Mouse (Mus musculus) right cerebral cortex, adult 2 months (tissue): ENCODE measurements around the gene Lrrtm3.

Experiments
- DNase-seq, 2 experiments: peaks; one replicate each; pipeline ENCODE4 v3.0.0; 2021 to 2022; ENCODE audit warnings: low spot score in 2 of 2

The Lrrtm3 gene

GRCm38 (mm10) chr10:64041892-64042291 is 48.2 kb downstream of the Lrrtm3 start:
- DNase-seq: no peak

DNA sequence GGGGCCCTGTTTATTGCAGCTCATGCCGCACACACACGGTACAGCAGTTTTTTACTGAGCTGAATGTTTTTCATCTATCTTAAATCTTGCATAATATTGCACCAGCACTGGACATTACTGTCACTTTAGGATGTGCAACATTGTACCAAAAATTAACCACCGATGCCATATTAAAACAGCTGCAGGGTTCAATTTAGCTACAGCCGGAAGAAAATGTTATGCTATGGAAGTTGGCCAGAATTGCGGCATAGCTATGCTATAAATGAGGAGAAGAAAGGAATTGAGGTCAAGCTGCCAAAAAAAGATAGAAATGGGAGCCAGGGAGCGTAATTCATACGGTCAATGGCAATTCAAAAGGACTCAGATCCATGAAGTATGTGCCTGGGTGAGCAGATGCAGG is 48.9 kb downstream of the Lrrtm3 start:
- no peak for DNase-seq

- DNase-seq: peak; percentile 34 to 47
Observed at GRCm38 (mm10) chr10:64039760-64040535, 50.1 kb downstream of the Lrrtm3 start.

- no peak for DNase-seq
Observed at GRCm38 (mm10) chr10:64030901-64031300, 59.2 kb downstream of the Lrrtm3 start.

DNA sequence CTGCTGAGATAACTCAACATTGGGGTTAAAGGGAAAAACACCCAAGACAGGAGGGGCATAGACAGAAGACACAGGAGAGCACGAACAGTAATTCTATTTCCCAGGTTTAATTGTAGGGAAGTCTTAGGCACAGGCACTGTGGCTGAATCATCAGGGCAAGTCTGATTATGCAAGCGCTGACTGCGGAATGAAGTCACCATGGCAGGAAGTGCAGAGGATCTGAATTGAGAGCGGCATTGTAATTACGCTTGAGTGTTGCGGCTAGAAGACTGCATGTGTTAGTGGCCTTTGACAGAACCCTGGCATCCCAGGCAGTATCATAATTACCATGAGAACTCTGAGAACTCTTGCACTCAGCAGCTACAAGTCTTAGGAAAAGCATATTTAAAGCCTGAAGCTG is 66.7 kb downstream of the Lrrtm3 start:
- DNase-seq: peak; percentile 42 to 56

- no peak for DNase-seq
Observed at GRCm38 (mm10) chr10:64020347-64020746, 69.7 kb downstream of the Lrrtm3 start.

GRCm38 (mm10) chr10:64001996-64002395 is 88.1 kb downstream of the Lrrtm3 start:
- DNase-seq: peak in 1 of 2 experiments; percentile 24

GRCm38 (mm10) chr10:64001531-64001930 is 88.5 kb downstream of the Lrrtm3 start:
- DNase-seq: no peak

GRCm38 (mm10) chr10:63994251-63994650 is 95.8 kb downstream of the Lrrtm3 start:
- peak in 1 of 2 experiments; percentile 26 for DNase-seq

DNA sequence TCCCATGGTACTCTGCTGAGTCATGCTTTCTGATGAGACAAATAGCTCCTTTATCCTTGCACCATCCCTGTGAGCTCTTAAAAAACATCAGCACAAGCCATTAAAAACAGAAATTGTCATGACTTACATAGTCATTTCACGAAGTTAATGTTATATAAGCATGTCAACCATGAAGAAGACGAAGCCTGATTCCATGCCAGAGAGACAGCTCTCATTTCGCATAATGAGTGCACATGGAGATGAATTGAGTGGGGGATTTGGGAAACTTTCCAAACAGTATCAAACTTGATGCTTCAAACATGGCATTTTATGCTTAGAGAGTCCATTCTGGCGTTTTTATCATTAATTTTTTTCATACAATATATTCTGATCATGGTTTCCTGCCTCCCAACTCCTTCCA is 104.5 kb downstream of the Lrrtm3 start:
- no peak for DNase-seq

DNA sequence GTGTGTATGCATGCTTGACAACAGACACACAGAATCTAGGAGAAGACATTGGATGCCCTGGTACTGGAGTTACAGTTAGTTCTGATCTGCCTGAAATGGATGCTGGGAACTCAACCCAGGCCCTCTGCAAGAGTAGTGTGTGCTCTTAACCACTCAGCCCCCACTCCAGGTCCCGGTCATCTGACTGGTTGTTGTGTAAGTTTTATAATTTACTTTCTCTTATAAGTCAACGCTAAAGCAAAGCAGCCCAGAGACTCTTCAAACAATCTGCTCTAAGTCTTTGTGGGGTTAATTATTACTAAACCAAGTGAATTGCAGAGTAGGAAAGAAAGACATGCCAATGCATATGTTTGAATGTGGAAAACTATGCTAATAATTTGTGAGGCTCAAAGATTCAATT is 110.7 kb downstream of the Lrrtm3 start:
- DNase-seq: no peak

- DNase-seq: no peak
Observed at GRCm38 (mm10) chr10:63978969-63979368, 111.1 kb downstream of the Lrrtm3 start.

- no peak for DNase-seq
Observed at GRCm38 (mm10) chr10:63978535-63978934, 111.5 kb downstream of the Lrrtm3 start.

- DNase-seq: no peak
Observed at GRCm38 (mm10) chr10:63978101-63978500, 112.0 kb downstream of the Lrrtm3 start.

DNA sequence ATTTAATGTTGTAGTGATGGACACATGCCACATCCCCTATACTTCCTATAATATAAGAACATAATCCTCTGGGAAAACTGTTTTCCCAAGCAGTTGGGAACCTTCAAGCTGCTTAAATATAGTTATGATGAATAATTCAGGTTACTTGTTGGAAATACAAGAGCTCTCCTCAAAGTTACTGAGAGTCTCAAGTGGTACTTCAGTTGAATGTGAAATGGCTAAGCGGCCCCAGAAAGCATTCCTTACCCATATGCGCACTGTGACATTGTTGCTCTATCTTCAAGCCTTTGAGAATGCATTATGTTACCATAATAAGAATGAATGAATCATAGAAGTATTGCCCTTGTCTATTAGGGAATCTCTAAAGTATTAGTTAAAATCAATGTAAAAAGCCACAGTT is 117.8 kb downstream of the Lrrtm3 start:
- no peak for DNase-seq

DNA sequence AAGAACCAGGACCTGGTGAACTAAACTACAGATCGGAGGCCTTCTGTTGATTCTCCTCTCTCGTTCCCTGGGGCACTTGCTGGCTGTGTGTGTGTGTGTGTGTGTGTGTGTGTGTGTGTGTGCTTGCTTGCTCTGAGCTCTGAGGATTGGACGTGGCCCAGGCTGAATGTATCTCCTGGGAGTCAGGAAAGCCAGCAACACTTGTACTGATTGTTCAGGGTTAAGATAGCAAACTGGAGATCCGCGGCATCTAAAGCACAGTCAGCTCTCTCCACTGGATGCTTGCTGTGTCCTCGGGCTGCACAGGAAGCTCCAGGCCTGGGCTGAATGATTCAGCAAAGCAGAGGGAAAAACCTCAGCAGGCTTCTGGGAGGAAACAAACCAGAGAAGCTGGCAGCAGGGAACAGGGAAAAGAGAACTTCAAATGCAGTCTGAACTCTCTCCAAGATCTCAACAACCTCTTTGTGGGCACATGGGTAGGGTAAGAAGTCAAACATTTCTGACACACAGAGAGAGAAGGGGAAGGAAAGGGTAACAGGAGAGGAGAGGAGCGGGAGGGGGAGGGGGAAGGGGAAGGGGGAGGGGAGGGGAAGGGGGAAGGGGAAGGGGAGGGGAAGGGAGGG is 135.7 kb downstream of the Lrrtm3 start:
- DNase-seq: peak in 1 of 2 experiments; percentile 25

DNA sequence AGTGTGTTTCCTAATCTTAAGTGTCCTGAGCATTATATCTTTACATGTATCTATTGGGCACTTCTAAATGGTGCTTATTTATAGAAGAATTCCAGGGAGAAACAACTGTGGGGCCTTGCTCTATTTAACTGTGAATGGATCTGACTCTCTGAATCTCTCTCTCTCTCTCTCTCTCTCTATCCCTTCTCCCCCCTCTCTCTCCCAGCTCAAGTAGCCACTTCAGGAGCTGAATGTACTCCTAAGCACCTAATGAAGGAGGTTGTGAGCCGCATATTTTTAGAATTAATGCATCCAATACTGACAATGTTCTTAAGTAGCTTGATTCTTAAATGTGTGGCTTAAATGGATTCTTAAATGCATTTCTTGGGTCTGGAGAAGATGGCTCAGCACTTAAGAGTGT is 138.6 kb downstream of the Lrrtm3 start:
- DNase-seq: no peak

GRCm38 (mm10) chr10:63950867-63951266 is 139.2 kb downstream of the Lrrtm3 start:
- DNase-seq: peak in 1 of 2 experiments; percentile 20

- DNase-seq: peak; percentile 32 to 45
Observed at GRCm38 (mm10) chr10:63947266-63947665, 142.8 kb downstream of the Lrrtm3 start.

- DNase-seq: no peak
Observed at GRCm38 (mm10) chr10:63945534-63945933, 144.5 kb downstream of the Lrrtm3 start.

GRCm38 (mm10) chr10:63933946-63934345 is 156.1 kb downstream of the Lrrtm3 start:
- no peak for DNase-seq

- no peak for DNase-seq
Observed at GRCm38 (mm10) chr10:63927334-63927733, 162.7 kb downstream of the Lrrtm3 start, which contains the start of gene Gm10118. TSS of gene Gm10118 (minus strand) at chr10:63927434.

DNA sequence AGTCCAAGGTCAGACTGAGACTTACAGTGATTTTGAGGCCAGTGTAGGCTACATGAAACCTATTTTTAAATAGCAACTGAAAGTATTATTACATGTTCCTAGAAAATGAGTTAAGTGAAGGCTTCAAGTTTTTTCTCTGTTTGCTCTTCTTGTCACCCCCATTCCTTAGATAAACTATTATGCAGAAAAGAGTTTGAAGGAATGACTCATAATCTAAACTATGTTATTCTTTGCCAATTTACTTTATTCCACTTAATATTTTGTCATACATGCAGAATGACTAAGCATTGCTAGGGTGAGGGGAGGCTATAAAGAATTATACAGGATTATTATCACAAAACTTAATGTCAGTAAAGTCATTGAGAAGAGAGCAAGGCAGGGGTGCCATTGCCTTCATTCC is 181.2 kb downstream of the Lrrtm3 start:
- no peak for DNase-seq
